Mouse (Mus musculus) monocyte, adult 5-6 weeks (primary cell): ENCODE results near the gene Rassf2. TPM values are rescaled to one million over a fixed set of nuclear protein-coding genes. Genes with fewer than 3 reads are reported as not detected.

Experiments used
- ATAC-seq: fragments of 153-309, 156-312 bp; replicated peaks from 2 replicates; pipeline ENCODE4 v1.8.0; 2017; ENCODE audit warnings: mild to moderate bottlenecking; ENCODE audit not compliant: low TSS enrichment, insufficient number of reproducible peaks, severe bottlenecking, poor library complexity, low FRiP score
- total RNA-seq: library from RNA; stranded (forward); fragments of 200-1000, 200-491, 200-594 nt; gene quantifications from 3 replicates; pipeline ENCODE4 v1.2.3, GENCODE M21; 2017

Rassf2 gene
- total RNA-seq: 33.5 to 63.6 TPM (median 45.1 TPM) in 3 replicates

DNA sequence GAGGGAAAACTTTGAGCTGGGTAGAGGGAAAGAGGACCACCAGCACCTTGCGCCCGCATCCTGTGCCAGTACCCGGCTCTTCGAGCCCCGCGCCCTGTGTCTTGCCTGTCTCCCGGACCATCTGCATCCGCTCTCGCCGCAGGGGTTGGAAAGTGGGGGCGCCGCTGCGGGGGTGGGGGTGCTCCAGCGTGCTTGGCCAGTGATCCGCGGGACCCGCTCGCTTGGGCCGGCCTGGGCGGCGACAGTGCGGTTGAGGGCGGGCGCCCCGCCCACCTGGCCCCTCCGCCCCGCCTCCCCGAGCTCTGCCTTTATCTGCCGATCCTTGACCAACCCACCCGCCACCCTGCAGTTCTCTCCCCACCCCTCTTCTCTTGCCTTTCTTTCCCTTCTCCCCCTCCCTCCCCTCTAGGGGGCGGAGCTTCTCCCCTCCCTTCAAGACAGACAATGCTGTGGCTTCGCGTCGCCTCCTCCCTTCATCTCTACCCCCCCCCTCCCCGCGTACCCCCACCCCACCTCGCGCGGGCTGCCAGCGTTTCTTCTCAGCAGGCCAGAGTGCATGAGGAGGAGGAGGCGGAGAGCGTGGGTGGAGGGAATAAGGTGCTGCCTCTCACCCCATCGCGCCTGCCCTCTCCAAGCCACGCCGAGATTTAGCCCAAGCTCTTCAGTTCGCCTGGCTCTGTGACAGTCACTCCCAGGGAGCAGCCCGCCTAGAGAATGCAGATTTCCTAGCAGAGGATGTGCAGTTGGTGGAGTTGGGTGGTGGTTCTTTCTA is at the start of gene Rassf2:
Gene Rassf2 (minus strand): TSS at position 613 of the 772 bp plus-strand sequence.
- peak; percentile 48 for ATAC-seq

DNA sequence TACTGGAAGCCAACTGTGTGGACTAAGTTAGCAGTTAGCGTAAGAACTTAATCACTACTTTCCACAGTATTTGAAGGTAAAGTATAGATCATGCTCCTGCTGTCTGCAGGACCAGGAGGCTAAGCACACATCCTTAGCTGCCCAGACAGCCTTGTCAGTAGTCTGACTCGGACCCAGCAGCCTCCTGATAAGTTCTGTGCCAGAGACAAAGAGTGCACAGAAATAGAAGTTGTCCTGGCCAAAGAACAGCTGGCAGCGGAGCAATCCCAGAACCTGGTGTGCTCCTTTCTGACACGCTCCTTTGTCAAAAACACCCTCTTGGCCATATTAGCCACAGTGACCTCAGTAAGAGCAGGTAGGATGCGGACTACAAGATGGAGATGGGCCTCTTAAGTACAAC is 49.1 kb upstream of the Rassf2 start:
- no peak for ATAC-seq

- no peak for ATAC-seq
Observed at GRCm38 (mm10) chr2:132073052-132073451, 43.0 kb upstream of the Rassf2 start.

DNA sequence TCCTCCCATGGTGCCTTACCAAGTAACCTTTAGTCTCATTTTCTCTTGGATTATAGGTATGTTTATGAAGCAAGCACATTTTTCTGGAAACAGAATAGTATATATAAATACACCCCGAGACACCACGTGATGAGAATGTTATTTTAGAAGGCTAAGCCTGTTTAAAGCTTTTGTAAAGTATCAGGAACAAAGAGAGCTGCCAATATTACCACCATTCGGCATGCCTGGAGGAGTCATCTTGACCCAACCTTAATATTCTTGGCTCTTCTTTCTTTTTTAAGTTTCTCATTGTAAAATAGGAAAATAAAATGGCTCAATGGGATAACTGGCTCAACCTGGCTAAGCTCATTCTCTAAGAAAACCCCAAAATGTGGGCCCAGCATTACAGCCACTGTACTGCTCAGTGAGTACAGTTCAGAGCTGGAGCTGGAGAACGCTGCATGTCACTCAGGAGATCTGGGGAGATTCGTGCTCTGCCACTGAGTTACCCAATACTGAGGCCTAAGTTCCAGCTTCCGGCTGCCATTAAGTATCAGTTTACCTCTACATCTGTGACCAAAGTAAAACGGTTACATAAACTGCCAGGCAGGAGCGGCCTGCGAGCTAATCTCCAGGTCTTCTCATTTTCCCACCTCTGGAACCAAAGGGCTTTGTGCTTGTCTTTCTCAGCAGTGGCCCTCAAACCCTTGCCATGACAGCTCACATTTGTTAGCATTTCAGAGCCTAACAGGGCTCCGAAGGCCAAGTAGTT is 40.1 kb upstream of the Rassf2 start:
- no peak for ATAC-seq

GRCm38 (mm10) chr2:132064185-132064831 is 34.2 kb upstream of the Rassf2 start:
- no peak for ATAC-seq

DNA sequence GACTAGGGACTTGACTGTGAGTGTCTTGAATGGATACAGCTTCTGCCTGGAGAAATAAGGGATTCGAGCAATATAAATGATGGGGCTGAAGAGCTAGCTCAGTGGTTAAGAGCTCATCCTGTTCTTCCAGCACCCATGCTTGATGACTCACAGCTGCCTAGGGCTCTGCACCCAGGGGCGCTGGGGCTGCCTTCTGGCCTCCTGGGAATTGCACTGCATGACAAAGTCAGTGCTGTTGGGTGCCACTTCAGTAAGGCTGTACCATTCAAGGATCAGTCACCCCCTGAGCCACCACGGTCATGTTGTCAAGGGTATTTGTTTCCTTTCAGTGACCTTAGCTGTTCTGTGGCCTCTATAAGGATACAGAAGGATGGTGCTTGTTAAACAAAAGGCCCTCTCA is 33.7 kb upstream of the Rassf2 start:
- no peak for ATAC-seq

DNA sequence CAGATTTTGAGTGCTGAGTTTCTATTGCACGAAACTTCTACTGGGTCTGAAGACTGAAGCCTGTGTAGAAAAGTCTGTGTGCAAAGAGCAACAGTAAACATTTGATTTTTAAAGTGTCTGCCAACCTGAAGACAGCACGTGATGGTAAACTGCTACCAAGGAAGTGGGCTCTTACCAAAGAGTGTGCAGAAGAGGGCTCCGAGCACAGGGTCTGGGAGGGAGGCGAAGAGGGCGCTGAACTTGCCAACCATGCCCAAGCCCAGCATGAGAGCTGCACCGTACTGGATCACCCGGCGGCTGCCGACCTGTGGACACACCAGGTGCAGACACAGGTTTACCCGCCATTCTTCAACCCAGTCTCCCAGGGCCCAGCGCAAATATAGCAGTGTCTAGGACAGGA is 31.8 kb upstream of the Rassf2 start:
- ATAC-seq: no peak

DNA sequence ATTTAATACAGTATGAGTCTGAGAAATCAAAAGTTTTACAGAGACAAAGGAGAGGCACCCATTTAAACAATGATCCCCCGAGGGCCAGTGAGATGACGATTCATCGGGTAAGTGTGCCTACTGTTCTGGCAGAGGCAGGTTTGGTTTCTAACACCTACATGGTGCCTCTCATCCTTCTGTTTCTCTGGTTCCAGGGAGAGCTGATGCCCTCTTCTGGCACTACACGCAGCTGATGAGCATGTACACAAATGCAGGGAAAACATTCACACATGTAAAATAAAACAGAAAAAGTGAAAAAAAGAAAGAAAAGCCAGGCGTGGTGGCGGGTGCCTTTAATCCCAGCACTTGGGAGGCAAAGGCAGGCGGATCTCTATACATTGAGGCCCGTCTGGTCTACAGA is 29.9 kb upstream of the Rassf2 start:
- no peak for ATAC-seq

GRCm38 (mm10) chr2:132055349-132055753 is 25.3 kb upstream of the Rassf2 start:
- ATAC-seq: no peak

GRCm38 (mm10) chr2:132053824-132054223 is 23.8 kb upstream of the Rassf2 start:
- ATAC-seq: peak; percentile 50; the same call in 1 of the 2 replicates

- ATAC-seq: no peak
Observed at GRCm38 (mm10) chr2:132051798-132052197, 21.7 kb upstream of the Rassf2 start.

GRCm38 (mm10) chr2:132049921-132050320 is 19.9 kb upstream of the Rassf2 start:
- ATAC-seq: no peak

- ATAC-seq: no peak
Observed at GRCm38 (mm10) chr2:132049491-132049890, 19.4 kb upstream of the Rassf2 start.

- ATAC-seq: 0 out of 2 replicates have a peak, but pooled peaks have one; percentile 17
Observed at GRCm38 (mm10) chr2:132048143-132048772, 18.2 kb upstream of the Rassf2 start.

DNA sequence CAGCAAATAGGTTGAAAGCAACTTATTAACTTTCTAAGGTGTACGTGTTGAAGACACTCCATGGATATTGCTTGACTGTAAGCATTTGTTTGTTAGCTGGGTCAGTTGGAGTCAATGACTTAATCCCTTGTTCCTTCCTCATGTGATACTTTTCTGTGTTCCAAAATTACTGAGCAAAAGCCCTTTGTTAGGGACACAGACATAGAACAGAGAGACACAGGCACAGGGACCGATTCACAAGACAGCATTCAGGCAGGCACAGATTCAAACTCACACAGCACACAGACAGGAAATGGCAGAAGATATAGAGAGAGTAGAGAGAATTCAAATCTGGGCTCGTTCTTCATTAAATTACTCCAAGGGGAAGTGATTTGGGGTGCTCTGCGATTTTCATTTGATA is 17.3 kb upstream of the Rassf2 start:
- ATAC-seq: no peak

- ATAC-seq: no peak
Observed at GRCm38 (mm10) chr2:132046659-132047058, 16.6 kb upstream of the Rassf2 start.

DNA sequence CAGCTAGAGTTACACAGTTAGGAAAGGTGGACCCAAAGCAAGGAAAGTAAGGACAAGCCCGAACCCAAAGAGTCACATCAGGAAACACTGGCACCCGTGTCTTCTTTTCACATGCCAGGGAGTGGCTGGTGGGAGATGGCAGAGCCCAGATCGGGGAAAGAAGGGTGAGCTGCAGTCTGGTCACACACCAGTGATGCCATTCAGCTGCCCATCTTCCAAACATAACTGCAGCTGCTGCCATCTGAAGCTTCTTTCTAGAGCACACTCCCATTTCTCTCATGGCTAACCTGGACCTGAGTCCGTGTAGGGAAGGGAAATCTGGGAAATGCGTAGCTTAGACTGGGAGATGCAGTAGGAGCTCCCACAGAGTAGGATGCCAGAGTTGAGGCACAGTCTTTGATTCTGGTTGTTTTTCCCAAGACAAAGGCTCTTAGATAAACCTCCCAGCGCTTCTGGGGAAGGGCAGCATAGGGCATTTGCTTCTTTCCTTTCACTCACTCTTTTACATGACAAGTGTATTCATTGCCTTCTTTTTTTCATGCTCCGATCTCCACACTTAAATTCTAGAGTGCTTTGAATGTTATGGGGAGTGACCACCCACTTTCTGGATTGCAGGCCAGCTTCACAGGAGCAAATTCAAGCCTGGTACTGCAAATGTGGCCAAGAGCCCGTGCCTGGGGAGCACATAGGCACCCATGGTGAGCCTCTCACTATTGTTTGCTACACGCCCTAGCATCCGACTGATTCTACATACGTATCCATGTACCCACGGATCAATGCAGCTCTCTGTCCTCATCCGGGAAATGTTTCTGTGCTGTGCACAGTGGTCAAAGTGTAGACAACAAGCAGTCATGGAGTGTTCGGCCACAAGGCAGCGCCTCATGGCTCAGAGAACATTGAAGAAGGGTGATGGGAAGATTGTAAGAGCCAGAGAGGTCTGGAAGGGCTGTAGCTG is 14.5 kb upstream of the Rassf2 start:
- ATAC-seq: no peak

DNA sequence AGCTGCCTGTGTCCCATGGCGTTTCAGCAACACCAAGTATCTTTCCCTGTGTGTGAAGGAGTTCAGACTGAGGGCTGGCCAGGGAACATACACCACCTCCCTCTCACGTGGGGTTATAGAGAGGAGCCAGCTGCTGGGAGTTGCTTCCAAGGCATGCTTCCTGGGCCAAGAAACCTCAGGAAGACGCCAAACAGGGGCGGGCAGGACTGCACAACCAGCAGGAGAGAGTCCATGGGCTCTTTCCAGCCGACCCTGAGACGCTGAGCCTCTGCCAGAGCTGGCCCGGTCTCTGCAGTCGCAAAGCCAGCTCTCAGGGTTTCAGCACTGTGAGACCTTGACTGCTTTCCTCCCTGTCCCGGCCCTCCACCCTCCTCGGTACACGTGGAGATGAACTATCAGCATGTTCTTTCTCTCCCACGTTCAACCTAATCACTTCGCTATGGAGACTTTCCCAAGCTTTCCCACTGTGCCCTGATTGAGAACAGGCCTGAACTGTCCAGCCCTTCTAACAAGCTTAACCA is 13.1 kb upstream of the Rassf2 start:
- ATAC-seq: no peak
